Mouse (Mus musculus) midbrain, postnatal 0 days (tissue): ENCODE results near the gene Phactr2. TPM values are rescaled to one million over a fixed set of nuclear protein-coding genes. Genes with fewer than 3 reads are reported as not detected.

ENCODE experiments used
- ATAC-seq: fragments of 200-750 bp; cut with Nextera tagmentation; 2 replicates; pipeline ENCODE4 v1.8.0; 2017; ENCODE audit warnings: moderate number of reproducible peaks, mild to moderate bottlenecking, moderate TSS enrichment, moderate library complexity; ENCODE audit not compliant: low FRiP score
- DNase-seq: peaks from one replicate; pipeline ENCODE4 v3.0.0-alpha.2; 2015; ENCODE audit warnings: low spot score
- H3K27ac ChIP-seq: fragments of 300-500 bp; sonication (generic); 2 replicates; pipeline ENCODE4 v1.5.1; 2014; ENCODE audit warnings: low read depth, mild to moderate bottlenecking, low read length, mixed read lengths
- H3K27me3 ChIP-seq: fragments of 300-500 bp; sonication (generic); 2 replicates; pipeline ENCODE4 v1.6.1; 2014; ENCODE audit warnings: low read length, control low read depth, mixed read lengths; ENCODE audit not compliant: insufficient read depth
- H3K36me3 ChIP-seq: fragments of 300-500 bp; sonication (generic); 2 replicates; pipeline ENCODE4 v1.6.1; 2014; ENCODE audit warnings: low read length, control low read depth, mixed read lengths; ENCODE audit not compliant: insufficient read depth
- H3K4me1 ChIP-seq: fragments of 300-500 bp; sonication (generic); 2 replicates; pipeline ENCODE4 v1.6.1; 2014; ENCODE audit warnings: mild to moderate bottlenecking, control low read depth, antibody characterized with exemption, low read length, mixed read lengths; ENCODE audit not compliant: insufficient read depth
- H3K4me2 ChIP-seq: fragments of 300-500 bp; sonication (generic); 2 replicates; pipeline ENCODE4 v1.6.1; 2014; ENCODE audit warnings: low read depth, mild to moderate bottlenecking, low read length, mixed read lengths; ENCODE audit not compliant: poor library complexity, severe bottlenecking
- H3K4me3 ChIP-seq: fragments of 300-500 bp; sonication (generic); 2 replicates; pipeline ENCODE4 v1.5.1; 2014; ENCODE audit warnings: low read depth, mild to moderate bottlenecking, low read length, moderate library complexity
- H3K9ac ChIP-seq: fragments of 300-500 bp; sonication (generic); replicated peaks from 2 replicates; pipeline ENCODE4 v1.6.1; 2014; ENCODE audit warnings: mild to moderate bottlenecking, low read length, moderate library complexity, mixed read lengths; ENCODE audit not compliant: poor library complexity, severe bottlenecking
- H3K9me3 ChIP-seq: fragments of 300-500 bp; sonication (generic); 2 replicates; pipeline ENCODE4 v1.6.1; 2016; ENCODE audit warnings: low read length, control low read depth
- CTCF ChIP-seq: IDR thresholded peaks from 2 replicates; pipeline ENCODE4 v1.5.1; 2016; ENCODE audit warnings: antibody characterized with exemption, mild to moderate bottlenecking
- WGBS: fragments of 180-500 bp; shearing (Covaris S2); extraction: QIAGEN DNeasy Blood & Tissue Kit; methylation state at CpG from one replicate; pipeline ENCODE4 v1.1.7; 2014; 5-methylcytosine and 5-hydroxymethylcytosine counted together
- polyA plus RNA-seq: library from polyadenylated mRNA; unstranded; fragments of >200 nt; fragmentation: Nextera tagmentation; extraction: Ambion mirVana; gene quantifications from 2 replicates; pipeline ENCODE4 v1.2.1, GENCODE M21; 2015
- total RNA-seq: library from RNA; depleted of rRNA; stranded (reverse); fragments of >200 nt; gene quantifications from 2 replicates; pipeline ENCODE4 v1.2.3, GENCODE M21; 2014

Phactr2 gene
- total and polyA plus RNA-seq, 2 experiments from 2014 or later, result 8.4 to 9.0 TPM

- no peaks in the 10 kb centered on the region for H3K27me3 ChIP-seq
- no peak overlapping the region for H3K27ac ChIP-seq
- DNase-seq, result no peak
- H3K9ac ChIP-seq, result no peak overlapping the region
- H3K4me1 ChIP-seq, result no peaks in the 10 kb centered on the region
- no peaks in the 10 kb centered on the region for H3K9me3 ChIP-seq
- H3K36me3 ChIP-seq, result peaks cover 36% of the 10 kb centered on the region
- no peak overlapping the region for H3K4me2 ChIP-seq
- H3K4me3 ChIP-seq, result no peak overlapping the region
- TF ChIP-seq CTCF, result no peak
- ATAC-seq, result no peak
- WGBS, result 81% methylated on average over 7 of the region's 7 CpGs
Observed at GRCm38 (mm10) chr10:13180211-13180610, 294.0 kb downstream of the Phactr2 start.

GRCm38 (mm10) chr10:13177973-13178624, 296.1 kb downstream of the Phactr2 start, which contains the start of gene Zc2hc1b:
Gene Zc2hc1b, minus strand, starts transcription at chr10:13178023.
- no peak within 1 kb of the TSS for H3K27ac ChIP-seq
- H3K4me1 ChIP-seq, result no peaks in the 10 kb centered on the region
- H3K9ac ChIP-seq, result no peak within 1 kb of the TSS
- no peaks in the 10 kb centered on the region for H3K9me3 ChIP-seq
- ATAC-seq, result no peak
- H3K27me3 ChIP-seq, result no peaks in the 10 kb centered on the region
- H3K36me3 ChIP-seq, result peaks cover 36% of the 10 kb centered on the region
- 44% methylated on average over 7 of the region's 7 CpGs for WGBS
- no peak for DNase-seq
- H3K4me2 ChIP-seq, result no peak within 1 kb of the TSS
- H3K4me3 ChIP-seq, result no peak within 1 kb of the TSS
- TF ChIP-seq CTCF, result no peak

GRCm38 (mm10) chr10:13175866-13176265, 298.3 kb downstream of the Phactr2 start:
- H3K36me3 ChIP-seq, result peaks cover 22% of the 10 kb centered on the region; the same call in 1 of the 2 replicates
- H3K4me1 ChIP-seq, result 0 out of 2 replicates have a peak, but pooled peaks cover 1% of the 10 kb centered on the region
- H3K9ac ChIP-seq, result no peak overlapping the region
- H3K27ac ChIP-seq, result no peak overlapping the region
- no peak overlapping the region for H3K4me2 ChIP-seq
- no peak overlapping the region for H3K4me3 ChIP-seq
- no peaks in the 10 kb centered on the region for H3K27me3 ChIP-seq
- 96% methylated on average over 7 of the region's 7 CpGs for WGBS
- H3K9me3 ChIP-seq, result no peaks in the 10 kb centered on the region
- ATAC-seq (no peak), DNase-seq (no peak)
- no peak for TF ChIP-seq CTCF

- no peak; the same call in 1 of the 2 replicates for ATAC-seq
- Histone ChIP-seq H3K4me1 (0 out of 2 replicates have a peak, but pooled peaks cover 2% of the 10 kb centered on the region), H3K27ac (no peak overlapping the region), H3K9me3 (no peaks in the 10 kb centered on the region), H3K4me2 (no peak overlapping the region), H3K36me3 (peaks cover 5% of the 10 kb centered on the region; the same call in 1 of the 2 replicates), H3K9ac (no peak overlapping the region), H3K27me3 (no peaks in the 10 kb centered on the region), H3K4me3 (no peak overlapping the region)
- WGBS, result 65% methylated on average over 10 of the region's 10 CpGs
- no peak for TF ChIP-seq CTCF
- peak; percentile 27 for DNase-seq
Observed at GRCm38 (mm10) chr10:13172798-13173221, 301.4 kb downstream of the Phactr2 start.

- DNase-seq, result no peak
- Histone ChIP-seq H3K27me3 (no peaks in the 10 kb centered on the region), H3K4me1 (0 out of 2 replicates have a peak, but pooled peaks cover 2% of the 10 kb centered on the region), H3K36me3 (no peaks in the 10 kb centered on the region), H3K4me3 (no peak overlapping the region), H3K9ac (no peak overlapping the region), H3K4me2 (no peak overlapping the region), H3K9me3 (no peaks in the 10 kb centered on the region), H3K27ac (no peak overlapping the region)
- ATAC-seq, result no peak
- 70% methylated on average over 2 of the region's 2 CpGs for WGBS
- TF ChIP-seq CTCF, result no peak
Observed at GRCm38 (mm10) chr10:13171461-13171860, 302.8 kb downstream of the Phactr2 start.

- Histone ChIP-seq H3K4me2 (no peak overlapping the region), H3K9me3 (no peaks in the 10 kb centered on the region), H3K9ac (no peak overlapping the region), H3K36me3 (no peaks in the 10 kb centered on the region), H3K4me1 (0 out of 2 replicates have a peak, but pooled peaks cover 2% of the 10 kb centered on the region), H3K27me3 (no peaks in the 10 kb centered on the region), H3K27ac (no peak overlapping the region), H3K4me3 (no peak overlapping the region)
- TF ChIP-seq CTCF, result no peak
- WGBS, result 30% methylated on average over 12 of the region's 12 CpGs
- ATAC-seq, result no peak
- peak; percentile 85 for DNase-seq
Observed at GRCm38 (mm10) chr10:13170739-13171448, 303.3 kb downstream of the Phactr2 start.
